Mouse (Mus musculus) lung, adult 2 months (tissue): Measurements from ENCODE around the gene Yae1d1. TPM values are rescaled to one million over a fixed set of nuclear protein-coding genes. Genes with fewer than 3 reads are reported as not detected.
A peak's percentile ranks its signal among the peaks of the same experiment; 100 is the strongest.

Experiments
- DNase-seq: peaks from one replicate; pipeline ENCODE4 v3.0.0; 2022
- H3K4me1 ChIP-seq: fragments of 200-500 bp; 2 replicates; pipeline ENCODE4 v1.6.1; 2011; ENCODE audit warnings: low read length; ENCODE audit not compliant: control insufficient read depth, insufficient read depth
- H3K4me3 ChIP-seq: fragments of 200-500 bp; replicated peaks from 2 replicates; pipeline ENCODE3; 2011; ENCODE audit warnings: low read depth, mild to moderate bottlenecking, control low read depth, low read length; ENCODE audit errors: extremely low read depth
- CTCF ChIP-seq: fragments of 200-500 bp; IDR thresholded peaks from 2 replicates; pipeline ENCODE4 v1.5.1; 2011; ENCODE audit warnings: mild to moderate bottlenecking, low read length, control low read depth; ENCODE audit not compliant: insufficient read depth
- POLR2A ChIP-seq: fragments of 200-500 bp; IDR thresholded peaks from 2 replicates; pipeline ENCODE4 v1.6.1; 2011; ENCODE audit warnings: low read depth, mild to moderate bottlenecking, control low read depth, low read length, borderline replicate concordance; ENCODE audit errors: extremely low read depth
- WGBS: fragments of 180-500 bp; shearing (Covaris S2); methylation state at CpG from one replicate; pipeline ENCODE4 v1.1.7; 2018; 5-methylcytosine and 5-hydroxymethylcytosine counted together
- polyA plus RNA-seq: library from polyadenylated mRNA; depleted of rRNA; stranded (reverse); fragments of >200 nt; gene quantifications from 2 replicates; pipeline ENCODE4 v1.2.3, GENCODE M21; 2012; rRNA removed

Gene Yae1d1
- polyA plus RNA-seq = 10.5 and 16.1 TPM in 2 replicates

DNA sequence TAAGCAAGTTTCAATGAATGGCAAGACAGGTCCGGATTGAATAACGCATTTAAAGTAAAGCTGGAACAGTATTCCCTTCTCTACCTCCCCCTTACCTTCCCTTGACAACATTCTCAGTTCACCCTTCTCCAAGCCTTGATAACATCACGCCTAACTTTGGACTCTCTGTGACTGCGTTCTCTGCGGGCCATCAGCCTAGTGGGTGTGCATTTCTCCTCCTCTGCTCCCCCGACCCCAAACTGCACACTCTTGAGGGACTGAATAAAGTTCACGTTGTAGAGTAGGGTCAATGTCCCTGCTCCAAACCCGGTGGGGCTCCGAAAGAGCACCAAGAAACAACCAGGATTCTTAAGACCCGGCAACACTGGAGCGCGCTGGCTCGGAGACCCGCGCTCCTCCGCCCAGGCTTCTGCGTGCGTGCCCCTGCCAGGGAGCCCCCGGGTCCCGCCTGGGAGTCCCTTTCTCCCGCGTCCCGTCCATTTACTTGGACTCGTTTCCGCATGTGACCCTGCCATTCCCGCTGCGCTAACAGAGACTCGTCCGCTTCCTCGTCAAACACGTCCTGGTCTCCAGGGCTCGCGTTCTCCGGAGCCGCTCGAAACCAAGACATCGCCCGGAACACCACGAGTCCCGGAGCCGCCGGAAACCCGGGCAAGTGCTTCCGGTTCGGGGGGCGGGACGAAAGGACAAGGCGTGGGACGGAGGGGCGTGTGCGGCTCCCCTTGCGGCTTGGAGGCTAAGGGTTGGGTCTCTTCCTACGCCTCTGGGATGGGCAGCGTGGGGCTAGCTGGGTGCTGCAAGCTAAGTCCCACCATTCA, at the start of gene Yae1d1:
TSS of gene Yae1d1 (minus strand) at position 653 of the 818 bp plus-strand sequence.
- TF ChIP-seq CTCF = no peak; the same call in 1 of the 2 replicates
- TF ChIP-seq POLR2A = no peak; the same call in 1 of the 2 replicates
- H3K4me3 ChIP-seq = peak within 1 kb of the TSS; percentile 53
- DNase-seq = peak; percentile 94
- H3K4me1 ChIP-seq = no peaks in the 10 kb centered on the region
- WGBS = under 1% methylated on average over 54 of the region's 54 CpGs

DNA sequence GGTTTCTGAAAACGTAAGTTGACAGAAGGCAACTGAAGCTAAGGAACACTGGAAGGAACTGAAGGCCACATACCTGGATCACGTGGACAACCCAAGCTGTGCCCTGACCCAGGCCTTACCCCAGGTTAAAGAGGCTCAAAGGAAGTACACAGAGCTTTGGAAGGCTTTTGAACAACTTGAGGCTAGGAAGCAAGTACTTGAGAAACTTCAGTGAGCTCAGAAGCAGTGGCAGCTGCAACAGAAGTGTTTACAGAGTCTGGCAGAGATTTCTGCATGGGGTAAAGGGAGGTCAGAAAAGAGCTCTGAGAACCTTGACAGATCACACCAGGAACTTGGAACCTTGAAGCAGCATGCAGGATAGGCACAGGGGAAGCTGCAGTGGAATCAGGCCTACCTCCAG, 45.7 kb upstream of the Yae1d1 start:
- TF ChIP-seq POLR2A (no peak), CTCF (no peak)
- H3K4me1 ChIP-seq = no peaks in the 10 kb centered on the region; the same call in 1 of the 2 replicates
- no peak overlapping the region for H3K4me3 ChIP-seq
- peak; percentile 41 for DNase-seq
- 49% methylated on average over 2 of the region's 2 CpGs for whole genome bisulfite sequencing

DNA sequence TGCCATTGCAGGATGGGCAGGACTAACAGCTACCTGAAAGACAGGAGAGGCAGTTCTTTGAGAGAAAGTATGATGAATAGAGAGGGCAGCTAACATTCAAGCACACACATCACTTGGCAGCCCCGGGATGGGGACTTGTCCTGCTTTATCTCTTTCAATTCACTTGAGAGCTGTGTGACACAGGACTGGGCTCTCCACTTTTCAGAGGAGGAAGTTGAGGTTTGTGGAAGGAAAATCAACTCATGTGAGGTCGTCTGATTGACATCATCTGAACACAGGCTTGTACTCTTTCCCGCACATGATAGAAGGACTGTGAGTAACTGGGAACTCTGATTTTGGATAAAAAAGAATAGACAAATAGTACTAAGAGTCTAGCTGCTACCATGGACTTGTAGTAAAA, 23.5 kb upstream of the Yae1d1 start:
- no peak for TF ChIP-seq POLR2A
- no peak for TF ChIP-seq CTCF
- H3K4me3 ChIP-seq = no peak overlapping the region
- no peak for DNase-seq
- WGBS = 45% methylated on average over 3 of the region's 3 CpGs
- H3K4me1 ChIP-seq = no peaks in the 10 kb centered on the region

DNA sequence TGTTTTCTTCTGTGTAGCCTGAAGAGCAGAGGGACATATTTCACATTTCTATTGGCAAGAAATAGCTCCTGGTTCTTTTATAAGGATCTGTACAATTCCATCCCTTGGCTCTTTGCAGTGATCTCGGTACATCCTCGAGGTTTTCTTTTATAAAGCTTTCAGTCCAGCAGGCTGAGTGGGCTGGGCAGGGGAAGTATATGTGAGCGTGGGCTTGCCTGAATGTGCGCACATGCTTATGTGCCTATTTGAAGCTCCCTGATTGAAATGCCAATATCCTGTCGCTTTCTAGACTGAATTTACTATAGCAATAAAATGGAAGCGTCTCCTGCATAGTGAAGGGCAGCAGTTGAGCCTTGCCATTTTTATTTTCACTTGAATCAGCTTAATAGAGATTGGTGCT, 20.1 kb upstream of the Yae1d1 start:
- 72% methylated on average over 6 of the region's 6 CpGs for WGBS
- no peak for TF ChIP-seq POLR2A
- TF ChIP-seq CTCF = no peak

DNA sequence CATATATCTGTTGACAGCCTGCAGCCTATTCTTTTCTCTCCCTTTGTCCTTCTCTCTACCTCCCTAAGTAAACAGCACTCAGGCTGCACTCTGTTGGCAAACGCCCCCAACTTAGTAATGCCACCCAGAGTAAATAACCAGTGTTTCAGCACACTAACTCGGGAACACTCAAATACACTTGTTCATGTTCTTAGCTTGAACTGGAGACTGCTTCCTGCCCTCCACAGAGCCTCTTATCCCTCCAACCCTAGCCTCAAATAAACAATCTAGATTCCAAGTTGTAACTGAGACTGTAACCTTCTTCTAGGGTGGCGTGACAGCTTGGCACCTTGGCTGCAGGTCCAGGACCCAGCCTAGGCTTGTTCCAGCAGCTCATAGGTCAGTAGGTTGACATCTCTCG, 17.9 kb upstream of the Yae1d1 start:
- DNase-seq = peak; percentile 59
- no peak for TF ChIP-seq CTCF
- no peaks in the 10 kb centered on the region for H3K4me1 ChIP-seq
- 48% methylated on average over 4 of the region's 4 CpGs for WGBS
- no peak overlapping the region for H3K4me3 ChIP-seq

More for the DNA sequence above, 20.1 kb upstream of the Yae1d1 start:
- no peak for DNase-seq
- Histone ChIP-seq H3K4me3 (no peak overlapping the region), H3K4me1 (no peaks in the 10 kb centered on the region)

DNA sequence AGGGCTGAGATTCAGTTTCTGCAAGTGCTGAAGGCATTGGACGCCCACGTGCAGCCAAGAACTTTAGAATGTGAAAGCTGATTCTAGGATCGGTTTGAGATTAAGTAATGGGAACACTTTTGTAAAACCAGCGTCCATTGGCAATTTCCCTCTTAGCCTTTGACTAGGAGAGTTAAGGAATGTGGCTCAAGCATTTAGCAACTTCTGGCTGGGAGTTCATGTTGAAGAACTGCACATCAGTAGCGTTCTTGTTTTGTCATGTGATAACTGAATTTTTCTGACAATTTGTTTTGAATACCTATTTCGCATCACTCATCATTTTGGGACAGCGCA, 332 bp upstream of the Yae1d1 start:
- TF ChIP-seq CTCF = no peak
- TF ChIP-seq POLR2A = no peak
- Histone ChIP-seq H3K4me3 (peak overlapping the region; percentile 53), H3K4me1 (no peaks in the 10 kb centered on the region)
- WGBS = 29% methylated on average over 7 of the region's 7 CpGs
- DNase-seq = no peak

DNA sequence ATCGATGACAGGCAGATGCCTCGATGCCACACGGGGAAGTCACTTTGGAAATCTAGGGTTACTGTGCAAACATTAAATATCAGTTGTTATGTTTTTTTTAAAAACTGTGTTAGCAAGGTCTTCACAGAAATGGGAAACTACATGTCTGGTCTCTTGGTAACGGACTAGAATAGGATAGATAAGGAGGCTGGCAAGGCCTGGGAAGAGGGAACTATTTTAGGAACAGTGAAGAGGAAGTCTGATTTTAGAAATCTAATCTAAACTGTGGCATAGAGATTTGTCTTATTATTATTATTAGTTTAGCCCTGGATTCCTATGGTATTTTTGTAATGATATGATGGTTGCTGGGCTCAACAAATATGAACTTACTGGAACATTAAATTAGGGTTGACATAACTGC, 1.1 kb downstream of the Yae1d1 start:
- WGBS = 41% methylated on average over 4 of the region's 4 CpGs
- no peak for DNase-seq
- no peak for TF ChIP-seq CTCF
- no peak for TF ChIP-seq POLR2A
- no peaks in the 10 kb centered on the region for H3K4me1 ChIP-seq
- no peak overlapping the region for H3K4me3 ChIP-seq

DNA sequence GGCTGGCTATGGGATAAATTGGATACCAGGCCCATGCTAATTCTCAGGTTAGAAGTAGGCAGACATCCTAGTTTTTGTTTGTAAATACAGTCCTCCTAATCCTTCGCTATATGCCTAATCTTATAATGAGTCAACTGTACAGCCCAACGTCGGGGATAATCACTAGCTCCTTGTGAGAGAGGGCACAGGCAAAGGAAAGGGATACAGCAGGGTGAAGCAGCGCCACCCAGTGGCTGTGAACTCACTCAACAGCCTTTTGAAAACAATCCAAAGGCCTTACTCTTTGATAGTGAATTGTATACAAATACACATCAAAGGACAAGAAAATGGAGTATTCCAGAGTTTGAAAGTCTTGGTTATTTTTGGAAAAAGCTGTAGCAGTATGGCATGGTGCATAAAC, 10.0 kb downstream of the Yae1d1 start:
- 38% methylated on average over 4 of the region's 4 CpGs for whole genome bisulfite sequencing
- Histone ChIP-seq H3K4me1 (no peaks in the 10 kb centered on the region; the same call in 1 of the 2 replicates), H3K4me3 (no peak overlapping the region)
- TF ChIP-seq POLR2A (no peak), CTCF (peak; percentile 80)
- DNase-seq = peak; percentile 25

DNA sequence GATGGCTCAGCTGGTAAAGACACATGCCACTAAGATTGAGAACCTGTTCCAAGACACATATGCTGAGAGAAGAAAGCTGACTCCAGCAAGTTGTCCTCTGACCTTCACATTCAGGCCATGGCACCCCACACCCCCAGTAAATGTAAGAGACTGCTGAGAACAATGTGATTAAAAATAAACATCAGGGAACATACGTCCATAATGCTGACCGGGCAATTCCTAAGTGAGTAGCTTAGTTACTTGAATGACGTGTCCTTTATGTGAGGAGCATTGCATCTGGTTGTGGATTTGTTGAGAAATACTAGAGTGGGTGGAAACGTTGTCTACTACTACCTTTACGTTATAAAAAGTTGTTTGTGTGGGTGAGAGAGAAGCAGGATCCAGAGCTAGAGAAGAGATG, 10.5 kb downstream of the Yae1d1 start:
- WGBS = 67% methylated on average over 5 of the region's 5 CpGs
- Histone ChIP-seq H3K4me1 (no peaks in the 10 kb centered on the region; the same call in 1 of the 2 replicates), H3K4me3 (no peak overlapping the region)
- DNase-seq = no peak
- no peak for TF ChIP-seq CTCF
- TF ChIP-seq POLR2A = no peak
